ENCODE assay signal across 23 mouse cellular contexts in genomic region chr7:135083421-135083820, GRCm38 (mm10).
DNase-seq lines count a peak whose midpoint lies in the region; ATAC-seq and TF ChIP-seq lines count a peak whose summit lies in the region.
"Had no signal": no experiment of that assay in that cellular context is flagged by ENCODE, and none has a peak within 500 bp of the region (broad histone marks: within the 10 kb centered on the region; RNA-seq: fewer than 3 reads in every experiment).

No protein-coding gene starts in this region.

- H3K4me2 ChIP-seq in hindbrain, postnatal 0 days (ENCODE audit: low read depth, low read length): no peak overlapping the region
- H3K4me2 ChIP-seq in hindbrain, embryonic 11.5 days (replicated peaks; ENCODE audit: low read depth, low read length): no peak overlapping the region
- H3K4me2 ChIP-seq in midbrain, postnatal 0 days (ENCODE audit: low read depth, low read length, poor library complexity, severe bottlenecking): no peak overlapping the region
- no peak overlapping the region for H3K4me2 ChIP-seq in midbrain, embryonic 11.5 days
- H3K4me2 ChIP-seq: forebrain, embryonic 12.5 days; midbrain, embryonic 15.5 days; stomach, embryonic 15.5 days had no signal

- H3K36me3 ChIP-seq in hindbrain, postnatal 0 days (ENCODE audit: insufficient read depth, low read length): no peaks in the 10 kb centered on the region
- H3K36me3 ChIP-seq in hindbrain, embryonic 11.5 days (ENCODE audit: control insufficient read depth, insufficient read depth, low read length): no peaks in the 10 kb centered on the region
- H3K36me3 ChIP-seq in midbrain, postnatal 0 days (ENCODE audit: insufficient read depth, low read length): no peaks in the 10 kb centered on the region
- no peaks in the 10 kb centered on the region for H3K36me3 ChIP-seq in midbrain, embryonic 11.5 days (ENCODE audit: control insufficient read depth, insufficient read depth, low read length)
- H3K36me3 ChIP-seq: forebrain, embryonic 12.5 days; G1E; hindbrain, embryonic 10.5 days; midbrain, embryonic 15.5 days; stomach, embryonic 15.5 days had no signal

- no peaks in the 10 kb centered on the region for H3K9me3 ChIP-seq in hindbrain, postnatal 0 days (ENCODE audit: low read length)
- H3K9me3 ChIP-seq in hindbrain, embryonic 11.5 days (ENCODE audit: control insufficient read depth, low read length): no peaks in the 10 kb centered on the region
- no peaks in the 10 kb centered on the region for H3K9me3 ChIP-seq in midbrain, postnatal 0 days (ENCODE audit: low read length)
- H3K9me3 ChIP-seq in midbrain, embryonic 11.5 days (ENCODE audit: control insufficient read depth, low read length): no peaks in the 10 kb centered on the region
- H3K9me3 ChIP-seq: forebrain, embryonic 12.5 days; hindbrain, embryonic 10.5 days; megakaryocyte, embryonic 14.5 days; midbrain, embryonic 15.5 days; stomach, embryonic 15.5 days had no signal

- no peak for ATAC-seq in hindbrain, postnatal 0 days
- ATAC-seq in hindbrain, embryonic 11.5 days (ENCODE audit: low FRiP score): no peak
- no peak for ATAC-seq in midbrain, postnatal 0 days (ENCODE audit: low FRiP score)
- no peak for ATAC-seq in midbrain, embryonic 11.5 days (ENCODE audit: low FRiP score)
- ATAC-seq: activated CD4-positive, CD25-positive, alpha-beta regulatory T cell, adult 4 months; midbrain, embryonic 15.5 days had no signal

- no peak overlapping the region for H3K9ac ChIP-seq in hindbrain, postnatal 0 days (replicated peaks; ENCODE audit: low read length)
- H3K9ac ChIP-seq in hindbrain, embryonic 11.5 days (ENCODE audit: low read depth, low read length): no peak overlapping the region
- H3K9ac ChIP-seq in midbrain, postnatal 0 days (replicated peaks; ENCODE audit: low read length, poor library complexity, severe bottlenecking): no peak overlapping the region
- H3K9ac ChIP-seq in midbrain, embryonic 11.5 days (ENCODE audit: low read length): no peak overlapping the region
- H3K9ac ChIP-seq: forebrain, embryonic 12.5 days; midbrain, embryonic 15.5 days; stomach, embryonic 15.5 days had no signal

- intact Hi-C loops in left cerebral cortex, postnatal 36 days (cut with DNase I): no loop called here

- H3K4me3 ChIP-seq in hindbrain, postnatal 0 days (ENCODE audit: low read length): no peak overlapping the region
- no peak overlapping the region for H3K4me3 ChIP-seq in hindbrain, embryonic 11.5 days (ENCODE audit: low read depth, low read length)
- H3K4me3 ChIP-seq in midbrain, postnatal 0 days (ENCODE audit: low read depth, low read length): no peak overlapping the region
- no peak overlapping the region for H3K4me3 ChIP-seq in midbrain, embryonic 11.5 days (ENCODE audit: low read depth, low read length)
- H3K4me3 ChIP-seq: forebrain, embryonic 12.5 days; heart, adult 2 months; hindbrain, embryonic 10.5 days; megakaryocyte, embryonic 14.5 days; midbrain, embryonic 15.5 days; stomach, embryonic 15.5 days had no signal

- TF ChIP-seq CTCF in hindbrain, postnatal 0 days (IDR thresholded peaks at IDR 0.05; ENCODE audit: low read depth): no peak
- no peak for TF ChIP-seq CTCF in midbrain, postnatal 0 days (IDR thresholded peaks at IDR 0.05)

- H3K27me3 ChIP-seq in hindbrain, postnatal 0 days (ENCODE audit: insufficient read depth, low read length): no peaks in the 10 kb centered on the region
- H3K27me3 ChIP-seq in hindbrain, embryonic 11.5 days (ENCODE audit: control insufficient read depth, insufficient read depth, low read length): no peaks in the 10 kb centered on the region
- H3K27me3 ChIP-seq in midbrain, postnatal 0 days (ENCODE audit: insufficient read depth, low read length): no peaks in the 10 kb centered on the region
- H3K27me3 ChIP-seq in midbrain, embryonic 11.5 days (ENCODE audit: control insufficient read depth, insufficient read depth, low read length): no peaks in the 10 kb centered on the region
- H3K27me3 ChIP-seq: forebrain, embryonic 12.5 days; megakaryocyte, embryonic 14.5 days; midbrain, embryonic 15.5 days; stomach, embryonic 15.5 days had no signal

- peak; percentile 47 for DNase-seq in hindbrain, postnatal 0 days (ENCODE audit: low spot score)
- no peak for DNase-seq in hindbrain, embryonic 11.5 days (ENCODE audit: low spot score)
- peak; percentile 44 for DNase-seq in midbrain, postnatal 0 days (ENCODE audit: low spot score)
- no peak for DNase-seq in midbrain, embryonic 11.5 days (ENCODE audit: low spot score, missing footprints)
- DNase-seq in cerebellum, postnatal 14 days: peak; percentile 91 to 94
- peak; percentile 59 to 74 for DNase-seq in kidney, postnatal 36 days
- DNase-seq in left cerebral cortex, adult 18-20 months (ENCODE audit: low spot score in 2 of 2): no peak
- DNase-seq in left cerebral cortex, postnatal 36 days (ENCODE audit: low spot score in 2 of 2): no peak
- DNase-seq: adrenal gland, postnatal 10 days; gastrocnemius, postnatal 14 days; heart, adult 2 months; liver; lung, adult 18-20 months; lung, postnatal 14 days; right cerebral cortex, postnatal 25 days; thymus, adult 2 months had no signal

- H3K27ac ChIP-seq in hindbrain, postnatal 0 days: no peak overlapping the region
- no peak overlapping the region for H3K27ac ChIP-seq in hindbrain, embryonic 11.5 days (ENCODE audit: low read depth, low read length)
- no peak overlapping the region for H3K27ac ChIP-seq in midbrain, postnatal 0 days (ENCODE audit: low read depth, low read length)
- H3K27ac ChIP-seq in midbrain, embryonic 11.5 days (ENCODE audit: low read depth, low read length): no peak overlapping the region
- H3K27ac ChIP-seq: forebrain, embryonic 12.5 days; heart, adult 2 months; hindbrain, embryonic 10.5 days; midbrain, embryonic 15.5 days; stomach, embryonic 15.5 days had no signal

- no peaks in the 10 kb centered on the region for H3K4me1 ChIP-seq in hindbrain, postnatal 0 days (ENCODE audit: insufficient read depth, low read length)
- H3K4me1 ChIP-seq in hindbrain, embryonic 11.5 days (replicated peaks; ENCODE audit: control insufficient read depth, insufficient read depth, low read length): no peaks in the 10 kb centered on the region
- H3K4me1 ChIP-seq in midbrain, postnatal 0 days (ENCODE audit: insufficient read depth, low read length): no peaks in the 10 kb centered on the region
- no peaks in the 10 kb centered on the region for H3K4me1 ChIP-seq in midbrain, embryonic 11.5 days (ENCODE audit: control insufficient read depth, insufficient read depth, low read length)
- H3K4me1 ChIP-seq: forebrain, embryonic 12.5 days; hindbrain, embryonic 10.5 days; megakaryocyte, embryonic 14.5 days; midbrain, embryonic 15.5 days; stomach, embryonic 15.5 days had no signal

- 74% methylated on average over 8 of the region's 8 CpGs for WGBS in hindbrain, postnatal 0 days
- 97% methylated on average over 8 of the region's 8 CpGs for whole genome bisulfite sequencing in hindbrain, embryonic 11.5 days
- WGBS in midbrain, postnatal 0 days: 95% methylated on average over 8 of the region's 8 CpGs
- 90% methylated on average over 8 of the region's 8 CpGs for WGBS in midbrain, embryonic 11.5 days

Comparison
In these comparisons a context has a peak if more than half of its experiments do, and no peak if none do; other contexts are left out.
1. DNase-seq: peak in hindbrain, postnatal 0 days (single experiment), midbrain, postnatal 0 days (single experiment), cerebellum, postnatal 14 days (2 of 2) and kidney, postnatal 36 days (2 of 2); none in hindbrain, embryonic 11.5 days (single experiment), midbrain, embryonic 11.5 days (single experiment), left cerebral cortex, adult 18-20 months (0 of 2) and left cerebral cortex, postnatal 36 days (0 of 2).